Mouse (Mus musculus) left cerebral cortex, adult 18-20 months (tissue): ENCODE measurements around the gene Cpn2. TPM values are rescaled to one million over a fixed set of nuclear protein-coding genes. Genes with fewer than 3 reads are reported as not detected.
A peak's percentile ranks its signal among the peaks of the same experiment; 100 is the strongest.

Experiments
- DNase-seq, 2 experiments: peaks; one replicate each; pipeline ENCODE4 v3.0.0; 2021 to 2022; ENCODE audit warnings: low spot score in 2 of 2, mixed read lengths in 1 of 2
- total RNA-seq, 2 experiments: library from RNA; stranded (reverse); gene quantifications; 2 replicates each; pipeline ENCODE4 v1.2.3; 2021

Gene Cpn2
- total RNA-seq, 2 experiments from 2014 or later = not detected

DNA sequence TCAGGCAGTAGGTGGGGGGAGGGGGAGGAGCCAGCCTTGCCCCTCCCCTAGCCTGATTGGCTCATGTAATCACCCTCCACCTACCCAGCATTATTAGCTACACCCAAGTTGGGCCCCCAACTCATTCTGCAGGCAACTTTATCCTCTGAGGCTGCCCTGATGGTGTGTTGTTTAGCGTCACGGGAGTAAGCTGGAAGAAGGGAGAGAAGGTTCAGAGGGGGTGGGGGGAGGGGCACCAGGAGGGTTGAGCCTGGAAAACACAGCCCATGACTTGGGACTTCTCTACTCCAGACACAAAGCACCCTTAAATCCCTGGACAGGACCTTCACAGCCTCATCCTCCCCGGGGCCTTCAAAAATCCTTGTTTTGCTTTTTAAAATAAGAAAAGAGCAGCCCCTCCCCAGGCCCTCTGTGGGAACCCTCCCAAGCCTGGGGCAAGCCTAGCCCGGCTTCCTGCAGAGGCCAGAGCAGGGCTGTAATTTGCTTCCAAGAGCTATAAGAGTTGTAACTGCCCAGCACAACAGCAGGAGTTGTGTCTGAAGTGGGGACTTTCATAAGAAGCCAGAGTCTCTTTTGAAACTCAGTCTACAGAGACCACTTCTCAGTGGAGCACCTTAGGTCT lies 13.5 kb upstream of the Cpn2 start:
- DNase-seq = no peak

GRCm38 (mm10) chr16:30278406-30278805 lies 11.1 kb upstream of the Cpn2 start:
- DNase-seq = no peak

GRCm38 (mm10) chr16:30275558-30276340 lies 8.4 kb upstream of the Cpn2 start:
- DNase-seq = no peak

- DNase-seq = peak in 1 of 2 experiments; percentile 8
Measured at GRCm38 (mm10) chr16:30273065-30273464, 5.8 kb upstream of the Cpn2 start.

- no peak for DNase-seq
Measured at GRCm38 (mm10) chr16:30271941-30272595, 4.8 kb upstream of the Cpn2 start.

DNA sequence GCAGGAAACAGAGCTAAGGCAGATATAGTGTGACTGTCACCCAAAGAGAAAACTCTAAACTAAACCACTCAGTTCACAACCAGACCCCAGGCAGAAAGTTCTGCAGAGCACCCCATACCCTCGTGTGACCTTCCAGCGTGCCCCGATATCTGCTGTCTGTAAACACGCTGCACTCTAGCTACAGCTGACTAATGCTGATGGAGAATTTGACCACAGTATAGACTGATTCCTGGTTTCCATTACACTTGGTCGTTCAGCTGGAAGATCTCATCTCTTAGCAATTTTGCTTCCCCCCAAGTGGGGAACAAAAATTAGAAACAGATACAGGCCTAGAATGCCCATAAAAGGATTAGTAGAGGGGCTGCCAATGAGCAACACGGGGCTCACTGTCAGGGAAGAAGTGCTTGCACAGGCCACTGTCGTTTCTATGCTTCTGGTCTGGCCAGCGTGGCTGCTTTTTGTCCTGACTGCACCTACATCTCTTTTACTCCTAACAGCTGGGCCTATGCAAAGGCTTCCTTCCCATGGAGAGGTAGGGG lies 4.0 kb upstream of the Cpn2 start:
- no peak for DNase-seq

GRCm38 (mm10) chr16:30266561-30266960 lies 738 bp downstream of the Cpn2 start:
- no peak for DNase-seq

GRCm38 (mm10) chr16:30265611-30266010 lies 1.7 kb downstream of the Cpn2 start:
- DNase-seq = no peak

- no peak for DNase-seq
Measured at GRCm38 (mm10) chr16:30263156-30263555, 4.1 kb downstream of the Cpn2 start.

DNA sequence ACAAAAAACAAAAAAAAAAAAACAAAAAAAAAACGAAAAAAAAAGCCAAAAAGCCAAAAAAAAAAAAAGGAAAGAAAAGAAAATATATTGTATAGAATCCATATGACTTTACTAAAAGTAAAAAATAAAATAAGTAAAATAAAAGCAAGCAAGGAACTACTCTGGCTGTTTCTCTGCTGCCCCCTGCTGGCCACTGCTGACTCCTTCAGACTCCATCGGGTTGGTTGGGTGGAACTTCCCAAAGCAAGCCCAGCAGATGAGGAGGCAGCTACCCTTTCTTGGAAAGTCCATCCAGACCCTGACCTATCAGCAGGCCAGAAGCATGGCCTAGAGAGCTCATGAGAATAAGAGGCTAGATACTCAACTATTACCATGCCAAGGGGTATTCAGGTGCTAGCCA lies 4.6 kb downstream of the Cpn2 start:
- peak; percentile 66 to 78 for DNase-seq

DNA sequence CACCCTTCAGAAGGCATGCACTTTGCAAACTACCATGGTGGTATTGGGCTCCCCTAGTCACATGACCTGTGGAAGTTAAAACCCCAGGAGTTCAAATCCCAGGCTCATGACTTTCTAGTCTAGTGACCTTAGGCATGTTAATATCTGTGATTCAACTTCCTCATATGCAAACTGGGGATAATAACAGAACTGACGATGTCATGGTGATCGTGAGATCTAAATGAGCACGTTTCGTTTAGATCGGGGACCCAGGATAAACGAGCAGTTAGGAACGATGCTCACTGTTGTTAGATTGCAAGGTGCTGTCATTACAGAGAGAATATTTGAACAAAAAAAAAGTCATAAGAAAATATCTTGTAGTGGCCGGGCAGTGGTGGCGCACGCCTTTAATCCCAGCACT lies 5.1 kb downstream of the Cpn2 start:
- no peak for DNase-seq

GRCm38 (mm10) chr16:30261341-30261740 lies 6.0 kb downstream of the Cpn2 start:
- DNase-seq = no peak

- no peak for DNase-seq
Measured at GRCm38 (mm10) chr16:30260012-30260635, 7.2 kb downstream of the Cpn2 start.

- no peak for DNase-seq
Measured at GRCm38 (mm10) chr16:30259444-30259843, 7.9 kb downstream of the Cpn2 start.

DNA sequence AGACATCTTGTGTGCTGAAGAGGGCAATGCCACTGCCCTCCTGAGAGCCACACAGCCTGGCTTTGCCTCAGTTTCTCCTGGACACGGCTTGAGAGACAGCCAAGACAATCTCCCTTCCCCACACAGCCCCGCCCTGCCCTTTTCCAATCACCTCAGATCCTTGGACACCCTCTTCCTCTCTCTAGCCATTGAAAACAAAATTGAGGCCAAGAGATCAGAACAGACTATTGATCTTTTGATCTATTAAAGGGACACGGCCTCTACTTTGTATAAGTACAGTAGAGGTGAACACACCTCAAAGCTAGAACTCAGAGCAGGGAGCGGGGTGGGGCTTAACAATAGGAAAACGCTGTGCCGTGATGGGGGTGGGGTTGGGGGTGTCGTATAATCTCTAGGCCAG lies 8.9 kb downstream of the Cpn2 start:
- no peak for DNase-seq

- DNase-seq = no peak
Measured at GRCm38 (mm10) chr16:30257718-30258117, 9.6 kb downstream of the Cpn2 start.

GRCm38 (mm10) chr16:30255061-30255460 lies 12.2 kb downstream of the Cpn2 start:
- DNase-seq = no peak

GRCm38 (mm10) chr16:30253900-30254299 lies 13.4 kb downstream of the Cpn2 start:
- no peak for DNase-seq

- no peak for DNase-seq
Measured at GRCm38 (mm10) chr16:30253374-30253773, 13.9 kb downstream of the Cpn2 start.

DNA sequence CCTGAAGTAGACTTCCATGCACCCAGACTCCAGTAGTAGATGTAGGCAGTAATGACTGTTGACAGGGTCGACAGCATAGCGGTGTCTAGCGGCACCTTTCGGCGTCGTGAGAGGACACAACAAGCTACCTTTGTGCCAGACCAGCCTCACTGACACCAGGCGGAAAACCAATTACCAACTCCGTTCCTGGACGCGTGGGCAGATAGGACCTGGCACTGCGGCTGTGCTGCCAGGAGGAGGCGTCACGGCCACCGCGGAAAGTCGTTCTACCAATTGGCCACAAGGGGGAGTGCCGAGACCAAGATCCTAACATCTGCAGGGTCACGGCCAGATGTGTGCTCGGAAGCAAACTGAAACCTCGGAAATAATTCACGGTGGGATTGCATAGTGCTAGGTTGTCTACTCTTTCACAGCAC lies 15.3 kb downstream of the Cpn2 start:
- peak; percentile 78 to 83 for DNase-seq

DNA sequence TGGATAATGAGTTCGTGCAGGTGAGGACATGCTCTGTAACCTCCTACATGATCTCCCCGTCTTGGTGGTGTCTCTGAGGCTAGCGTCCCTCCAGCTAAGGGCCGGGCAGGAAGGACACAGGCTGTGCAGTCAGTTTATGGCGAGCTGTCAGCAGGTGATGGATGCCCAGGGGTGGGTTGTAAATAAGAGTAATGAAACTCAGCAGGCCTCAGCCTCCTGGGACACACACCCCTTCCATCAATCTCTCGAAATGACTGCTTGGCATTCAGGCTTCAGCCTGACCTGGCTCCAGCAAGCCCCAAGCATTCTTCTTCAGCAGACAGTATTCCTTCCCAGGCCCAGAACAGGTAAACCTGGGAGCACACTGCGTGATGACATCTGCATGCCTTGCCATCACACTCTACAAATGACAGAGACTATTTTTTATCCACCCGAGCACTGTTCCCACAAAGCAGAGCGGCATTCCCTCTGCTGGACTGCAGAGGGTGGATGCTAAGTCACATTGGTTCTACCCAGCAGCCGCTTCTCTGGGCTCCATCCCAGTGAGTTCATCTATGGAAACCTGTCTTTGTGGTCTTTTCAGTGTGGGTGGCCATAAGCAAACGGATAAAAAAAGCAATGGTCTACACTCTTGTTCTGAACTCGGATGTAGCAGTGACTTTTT lies 23.1 kb downstream of the Cpn2 start:
- DNase-seq = no peak
